8 mouse cellular contexts compared by ENCODE assay signal in the genomic region with DNA sequence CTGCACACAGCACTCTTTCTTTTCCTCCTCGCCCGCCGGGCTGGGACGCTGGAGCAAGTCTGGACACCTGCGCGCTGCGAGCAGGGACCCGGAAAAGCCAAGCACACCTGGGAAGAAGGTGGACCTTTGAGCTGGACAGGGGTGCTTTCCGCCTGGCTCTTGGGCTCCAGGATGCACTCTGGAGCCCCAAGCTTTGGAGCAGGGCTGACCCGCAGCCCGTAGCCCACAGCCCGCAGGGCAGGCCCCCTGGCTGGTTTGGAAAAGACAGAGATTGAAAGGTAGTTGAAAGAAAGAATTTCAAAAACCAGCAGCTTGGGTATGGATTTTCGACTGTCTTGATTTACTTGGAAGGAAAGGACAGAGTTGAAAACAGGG. TPM values are rescaled to one million over a fixed set of nuclear protein-coding genes. Genes with fewer than 3 reads are reported as not detected.
DNase-seq lines count a peak whose midpoint lies in the region; ATAC-seq lines count a peak whose summit lies in the region.

No protein-coding gene starts in this region.

- peak overlapping the region; percentile 68 for H3K9ac ChIP-seq in kidney, embryonic 14.5 days (ENCODE audit: low read depth, low read length)
- peak overlapping the region; percentile 58 for H3K9ac ChIP-seq in hindbrain, embryonic 14.5 days
- H3K9ac ChIP-seq in midbrain, embryonic 13.5 days (replicated peaks): peak overlapping the region; percentile 69

- H3K4me2 ChIP-seq in kidney, embryonic 14.5 days (replicated peaks; ENCODE audit: low read depth, low read length): peak overlapping the region; percentile 94
- H3K4me2 ChIP-seq in hindbrain, embryonic 14.5 days (replicated peaks): peak overlapping the region; percentile 78
- H3K4me2 ChIP-seq in midbrain, embryonic 13.5 days (replicated peaks): peak overlapping the region; percentile 97

- peak overlapping the region; percentile 19; the same call in 1 of the 2 replicates for H3K27ac ChIP-seq in kidney, embryonic 14.5 days (ENCODE audit: low read depth, low read length)
- peak overlapping the region; percentile 76 for H3K27ac ChIP-seq in embryonic facial prominence, embryonic 10.5 days (replicated peaks)
- H3K27ac ChIP-seq in hindbrain, embryonic 14.5 days: no peak overlapping the region
- no peak overlapping the region for H3K27ac ChIP-seq in midbrain, embryonic 13.5 days

- WGBS in kidney, embryonic 14.5 days: 3% methylated on average over 12 of the region's 13 CpGs
- WGBS in embryonic facial prominence, embryonic 10.5 days: 2% methylated on average over 13 of the region's 13 CpGs
- 4% methylated on average over 13 of the region's 13 CpGs for WGBS in hindbrain, embryonic 14.5 days
- 3% methylated on average over 13 of the region's 13 CpGs for WGBS in midbrain, embryonic 13.5 days

- H3K4me1 ChIP-seq in kidney, embryonic 14.5 days (ENCODE audit: control insufficient read depth, insufficient read depth, low read length): no peaks in the 10 kb centered on the region
- peaks cover 20% of the 10 kb centered on the region for H3K4me1 ChIP-seq in embryonic facial prominence, embryonic 10.5 days
- peaks cover 10% of the 10 kb centered on the region; the same call in 1 of the 2 replicates for H3K4me1 ChIP-seq in hindbrain, embryonic 14.5 days (replicated peaks; ENCODE audit: control insufficient read depth, insufficient read depth, low read length)
- peaks cover 12% of the 10 kb centered on the region for H3K4me1 ChIP-seq in midbrain, embryonic 13.5 days (replicated peaks)

- no peak; the same call in 1 of the 2 replicates for ATAC-seq in kidney, embryonic 14.5 days (ENCODE audit: low FRiP score, low TSS enrichment)
- peak; percentile 28; the same call in 1 of the 2 replicates for ATAC-seq in hindbrain, embryonic 14.5 days (ENCODE audit: low FRiP score)
- ATAC-seq in midbrain, embryonic 13.5 days: peak; percentile 34; the same call in 1 of the 2 replicates

- DNase-seq in kidney, adult 9 months: no peak
- no peak for DNase-seq in embryonic facial prominence, embryonic 10.5 days (ENCODE audit: low spot score)
- no peak for DNase-seq in hindbrain, embryonic 14.5 days (ENCODE audit: low spot score)
- no peak for DNase-seq in thymus, postnatal 10 days (ENCODE audit: low spot score in 2 of 2)
- DNase-seq in right cerebral cortex, postnatal 25 days: no peak
- DNase-seq in right cerebral cortex, postnatal 14 days: no peak

- H3K9me3 ChIP-seq in kidney, embryonic 14.5 days (ENCODE audit: control insufficient read depth, low read length): no peaks in the 10 kb centered on the region
- no peaks in the 10 kb centered on the region for H3K9me3 ChIP-seq in embryonic facial prominence, embryonic 10.5 days
- H3K9me3 ChIP-seq in hindbrain, embryonic 14.5 days (ENCODE audit: control insufficient read depth, low read length): no peaks in the 10 kb centered on the region
- no peaks in the 10 kb centered on the region for H3K9me3 ChIP-seq in midbrain, embryonic 13.5 days

- H3K27me3 ChIP-seq in kidney, embryonic 14.5 days (ENCODE audit: control insufficient read depth, insufficient read depth, low read length): no peaks in the 10 kb centered on the region
- H3K27me3 ChIP-seq in embryonic facial prominence, embryonic 10.5 days (replicated peaks; ENCODE audit: low read depth, poor library complexity, severe bottlenecking): peaks cover 16% of the 10 kb centered on the region
- peaks cover 8% of the 10 kb centered on the region; the same call in 1 of the 2 replicates for H3K27me3 ChIP-seq in hindbrain, embryonic 14.5 days (ENCODE audit: control insufficient read depth, insufficient read depth, low read length)
- H3K27me3 ChIP-seq in midbrain, embryonic 13.5 days: peaks cover 17% of the 10 kb centered on the region; the same call in 1 of the 2 replicates

- H3K36me3 ChIP-seq in kidney, embryonic 14.5 days (ENCODE audit: control insufficient read depth, insufficient read depth, low read length): no peaks in the 10 kb centered on the region
- H3K36me3 ChIP-seq in embryonic facial prominence, embryonic 10.5 days (replicated peaks): no peaks in the 10 kb centered on the region
- no peaks in the 10 kb centered on the region for H3K36me3 ChIP-seq in hindbrain, embryonic 14.5 days (replicated peaks; ENCODE audit: control insufficient read depth, insufficient read depth)
- H3K36me3 ChIP-seq in midbrain, embryonic 13.5 days: no peaks in the 10 kb centered on the region

- peak overlapping the region; percentile 60 for H3K4me3 ChIP-seq in kidney, embryonic 14.5 days (ENCODE audit: low read length)
- H3K4me3 ChIP-seq in embryonic facial prominence, embryonic 10.5 days: peak overlapping the region; percentile 74
- peak overlapping the region; percentile 39 for H3K4me3 ChIP-seq in hindbrain, embryonic 14.5 days (replicated peaks; ENCODE audit: low read length)
- H3K4me3 ChIP-seq in midbrain, embryonic 13.5 days (replicated peaks): peak overlapping the region; percentile 59

RNA-seq across cellular contexts. Expression of a gene that starts 0.4 kb away (rescaled TPM):
- 0.43 and 2.0 TPM in 2 replicates for polyA plus RNA-seq in kidney, embryonic 14.5 days (2014; fragmentation: Nextera tagmentation; extraction: Ambion mirVana)
- 1.2 TPM in 2 replicates for polyA plus RNA-seq in embryonic facial prominence, embryonic 10.5 days (2016; fragmentation: Nextera tagmentation; extraction: Ambion mirVana)
- 0.07 and 0.19 TPM in 2 replicates for polyA plus RNA-seq in hindbrain, embryonic 14.5 days (2014; fragmentation: Nextera tagmentation; extraction: Ambion mirVana)
- polyA plus RNA-seq in midbrain, embryonic 13.5 days (2015; fragmentation: Nextera tagmentation; extraction: Ambion mirVana): not detected in 2 replicates

Comparison
In these comparisons a context has a peak if more than half of its experiments do, and no peak if none do; other contexts are left out.
1. H3K27ac ChIP-seq: peak in kidney, embryonic 14.5 days (single experiment) and embryonic facial prominence, embryonic 10.5 days (single experiment); none in hindbrain, embryonic 14.5 days (single experiment) and midbrain, embryonic 13.5 days (single experiment).
2. Peak in every context shown above with its lines, with median percentiles within 50 percentile points of each other: H3K4me2 ChIP-seq, H3K4me3 ChIP-seq and H3K9ac ChIP-seq.